Mouse (Mus musculus): ENCODE results near the gene Rtkn2. TPM values are rescaled to one million over a fixed set of nuclear protein-coding genes. Genes with fewer than 3 reads are reported as not detected.

Rtkn2 gene
- polyA plus RNA-seq, 1 experiment from 2014 or later, result 22.4 TPM

DNA sequence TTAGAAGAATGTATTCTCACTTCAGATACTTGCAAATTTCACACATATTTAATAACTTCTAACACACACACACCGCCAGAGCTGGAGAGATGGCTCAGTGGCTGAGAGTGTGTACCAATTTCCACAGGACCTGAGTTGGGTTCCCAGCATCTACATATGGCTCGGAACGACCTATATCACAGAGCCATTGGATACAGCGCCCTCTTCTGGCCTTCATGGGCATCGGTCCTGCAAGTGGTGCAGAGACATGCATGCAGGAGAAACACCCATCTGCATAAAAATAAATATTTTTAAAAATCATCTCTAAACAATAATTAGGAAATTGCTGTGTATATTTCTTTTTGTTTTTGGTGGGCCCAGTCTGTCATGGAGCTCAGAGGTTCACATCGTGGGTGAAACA, 22.1 kb downstream of the Rtkn2 start:
- no peak for DNase-seq (ENCODE audit: extremely low spot score, low spot score)
- H3K27ac ChIP-seq, result no peak overlapping the region
- H3K4me3 ChIP-seq, result no peak overlapping the region
- no peaks in the 10 kb centered on the region for H3K9me3 ChIP-seq
- WGBS, result 93% methylated on average over 6 of the region's 6 CpGs
- H3K4me1 ChIP-seq, result peaks cover 7% of the 10 kb centered on the region
- peaks cover 58% of the 10 kb centered on the region for H3K36me3 ChIP-seq (replicated peaks)
- H3K27me3 ChIP-seq (ENCODE audit: poor library complexity, severe bottlenecking), result no peaks in the 10 kb centered on the region

DNA sequence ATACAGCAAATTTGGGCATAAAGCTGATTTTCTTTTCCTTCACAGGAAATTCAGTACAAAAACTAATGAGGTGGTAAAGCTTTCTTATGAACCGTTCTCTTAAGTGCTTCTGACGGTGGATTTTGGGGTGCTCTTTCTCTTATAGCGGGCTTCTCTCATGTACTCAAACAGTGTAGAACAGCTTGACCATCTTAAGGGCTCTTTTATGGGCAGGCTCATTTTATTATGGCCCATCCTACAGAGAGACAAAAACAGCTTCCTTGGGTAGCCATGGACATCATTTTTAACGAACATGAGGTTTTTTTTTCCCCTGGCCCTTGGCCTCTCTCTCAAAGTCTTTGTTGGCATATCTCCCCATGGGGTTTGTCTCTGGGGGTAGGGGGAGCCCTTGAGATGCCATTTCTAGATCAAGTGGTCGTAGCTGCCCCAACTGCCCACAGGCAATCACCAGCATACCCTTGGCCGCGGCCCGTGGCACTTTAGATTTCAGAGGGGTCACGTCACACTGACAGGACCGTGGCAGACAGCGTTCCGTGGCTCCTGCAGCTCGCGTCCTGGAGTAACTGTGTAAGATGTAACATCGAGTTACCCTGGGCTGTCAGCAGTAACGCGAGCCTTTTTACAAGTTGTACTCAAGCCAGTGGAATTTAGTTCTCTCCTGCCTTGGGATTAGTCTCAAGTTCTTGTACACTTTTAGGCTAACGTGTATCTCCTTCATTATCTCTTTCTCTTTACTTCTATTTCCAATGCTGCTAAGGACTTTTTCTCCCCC, 24.5 kb downstream of the Rtkn2 start:
- Histone ChIP-seq H3K9me3 (no peaks in the 10 kb centered on the region), H3K4me3 (no peak overlapping the region), H3K4me1 (no peaks in the 10 kb centered on the region; the same call in 1 of the 2 replicates), H3K36me3 (replicated peaks) (peaks cover 79% of the 10 kb centered on the region), H3K27ac (no peak overlapping the region), H3K27me3 (ENCODE audit: poor library complexity, severe bottlenecking) (no peaks in the 10 kb centered on the region)
- 89% methylated on average over 18 of the region's 18 CpGs for WGBS
- no peak for DNase-seq (ENCODE audit: extremely low spot score, low spot score)

DNA sequence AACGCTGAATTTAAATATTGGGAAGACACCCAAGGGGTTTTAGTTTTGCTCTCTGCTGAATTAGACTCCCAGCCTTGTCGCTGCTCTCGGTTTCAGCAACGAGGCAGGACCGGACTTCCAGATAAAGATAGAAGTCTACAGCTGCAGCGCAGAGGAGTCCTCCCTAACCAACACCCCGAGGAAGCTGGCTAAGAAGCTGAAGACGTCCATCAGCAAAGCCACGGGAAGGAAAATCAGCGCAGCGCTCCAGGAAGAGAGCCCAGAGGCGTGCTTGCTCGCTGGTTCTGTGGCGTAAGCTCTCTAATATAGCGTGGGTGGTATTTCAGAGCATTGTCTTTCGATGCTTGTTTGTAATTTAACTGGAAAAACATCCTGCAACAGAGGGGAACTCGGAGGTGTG, 26.0 kb downstream of the Rtkn2 start:
- no peaks in the 10 kb centered on the region; the same call in 1 of the 2 replicates for H3K9me3 ChIP-seq
- no peak overlapping the region for H3K27ac ChIP-seq
- DNase-seq (ENCODE audit: extremely low spot score, low spot score), result no peak
- peaks cover 74% of the 10 kb centered on the region for H3K36me3 ChIP-seq (replicated peaks)
- 93% methylated on average over 17 of the region's 17 CpGs for WGBS
- H3K4me3 ChIP-seq, result no peak overlapping the region
- H3K27me3 ChIP-seq (ENCODE audit: poor library complexity, severe bottlenecking), result no peaks in the 10 kb centered on the region
- H3K4me1 ChIP-seq, result no peaks in the 10 kb centered on the region

DNA sequence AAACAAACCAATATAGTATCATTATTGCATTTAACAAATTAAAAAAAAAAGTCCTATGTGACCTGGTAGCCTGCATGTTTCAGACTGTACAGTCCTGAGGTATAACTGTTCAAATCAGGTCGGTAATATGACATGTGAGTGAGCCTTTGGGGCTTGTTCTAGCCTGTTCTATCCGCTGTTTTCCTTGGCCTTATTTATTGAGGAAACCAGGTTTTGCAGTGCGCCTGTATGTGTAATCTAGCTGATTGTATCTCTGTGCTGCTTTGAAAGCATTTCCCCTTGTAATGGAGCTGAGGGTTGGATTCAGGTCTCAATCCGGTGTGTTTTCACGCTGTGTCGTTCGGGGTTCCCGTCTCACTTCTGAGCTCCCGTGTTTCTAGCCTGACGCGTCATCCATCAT, 27.1 kb downstream of the Rtkn2 start:
- WGBS, result 97% methylated on average over 11 of the region's 11 CpGs
- H3K27ac ChIP-seq, result no peak overlapping the region
- H3K9me3 ChIP-seq, result no peaks in the 10 kb centered on the region; the same call in 1 of the 2 replicates
- H3K4me1 ChIP-seq, result no peaks in the 10 kb centered on the region
- no peak overlapping the region for H3K4me3 ChIP-seq
- DNase-seq (ENCODE audit: extremely low spot score, low spot score), result no peak
- no peaks in the 10 kb centered on the region for H3K27me3 ChIP-seq (ENCODE audit: poor library complexity, severe bottlenecking)
- peaks cover 74% of the 10 kb centered on the region for H3K36me3 ChIP-seq (replicated peaks)

DNA sequence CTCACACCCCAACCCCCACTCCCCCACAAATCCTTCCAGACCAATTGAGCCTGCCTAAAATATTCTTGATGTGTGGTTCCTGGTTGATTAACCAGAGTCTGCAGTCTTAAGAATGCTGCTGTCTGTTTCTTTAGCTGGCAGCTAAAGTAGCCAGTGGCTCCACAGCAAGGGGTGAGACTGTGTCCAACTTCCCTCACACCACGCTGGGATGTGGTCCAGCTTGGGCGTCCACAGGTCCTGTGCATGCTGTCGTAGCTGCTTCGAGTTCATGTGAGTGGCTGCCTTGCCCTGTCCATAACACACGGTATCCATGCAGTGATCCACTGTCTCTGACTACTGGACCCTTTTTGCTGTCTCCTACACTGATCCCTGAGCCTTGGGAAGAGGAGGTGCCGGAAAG, 27.7 kb downstream of the Rtkn2 start:
- no peak overlapping the region for H3K27ac ChIP-seq
- peaks cover 76% of the 10 kb centered on the region for H3K36me3 ChIP-seq (replicated peaks)
- DNase-seq (ENCODE audit: extremely low spot score, low spot score), result no peak
- H3K27me3 ChIP-seq (ENCODE audit: poor library complexity, severe bottlenecking), result no peaks in the 10 kb centered on the region
- no peaks in the 10 kb centered on the region for H3K4me1 ChIP-seq
- no peak overlapping the region for H3K4me3 ChIP-seq
- H3K9me3 ChIP-seq, result no peaks in the 10 kb centered on the region; the same call in 1 of the 2 replicates
- WGBS, result 94% methylated on average over 6 of the region's 6 CpGs

DNA sequence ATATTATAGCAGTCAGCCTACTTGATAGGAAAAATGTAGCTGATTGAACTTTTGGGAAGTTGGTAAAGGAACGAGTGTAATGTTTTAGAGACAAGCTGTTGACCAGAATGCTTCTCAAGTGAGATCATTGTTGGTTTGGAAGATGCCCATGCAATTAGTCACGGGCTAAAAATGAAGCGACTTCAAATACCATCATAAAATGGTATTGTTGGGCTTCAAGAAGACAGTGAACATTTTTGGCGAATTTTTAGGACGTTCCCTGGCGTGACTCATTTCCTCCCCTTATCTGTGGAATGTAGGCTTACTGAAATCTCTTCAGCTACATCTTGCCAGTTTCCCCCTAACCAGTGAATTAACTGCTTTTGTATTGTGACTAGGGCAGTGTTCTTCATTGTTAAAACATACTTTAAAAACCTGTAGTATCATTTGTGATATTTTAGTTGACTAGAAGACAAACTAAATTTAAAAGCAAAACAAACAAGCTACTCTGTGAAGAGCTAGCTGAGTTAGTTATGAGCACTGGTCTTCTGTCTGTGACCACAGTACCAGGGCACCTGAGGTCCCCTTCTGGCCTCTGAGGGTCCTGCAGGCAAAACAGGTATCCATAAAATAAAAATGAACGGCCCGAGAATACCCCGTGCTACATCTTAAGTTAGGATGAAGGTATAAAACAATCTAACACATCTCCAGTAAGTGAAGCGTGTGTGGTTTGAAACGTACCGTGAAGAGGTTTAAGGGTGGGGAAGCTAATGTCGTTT, 29.0 kb downstream of the Rtkn2 start:
- no peaks in the 10 kb centered on the region; the same call in 1 of the 2 replicates for H3K9me3 ChIP-seq
- H3K36me3 ChIP-seq (replicated peaks), result peaks cover 79% of the 10 kb centered on the region
- H3K4me1 ChIP-seq, result no peaks in the 10 kb centered on the region
- H3K27ac ChIP-seq, result no peak overlapping the region
- H3K27me3 ChIP-seq (ENCODE audit: poor library complexity, severe bottlenecking), result no peaks in the 10 kb centered on the region
- DNase-seq (ENCODE audit: extremely low spot score, low spot score), result no peak
- WGBS, result 87% methylated on average over 13 of the region's 13 CpGs
- no peak overlapping the region for H3K4me3 ChIP-seq

DNA sequence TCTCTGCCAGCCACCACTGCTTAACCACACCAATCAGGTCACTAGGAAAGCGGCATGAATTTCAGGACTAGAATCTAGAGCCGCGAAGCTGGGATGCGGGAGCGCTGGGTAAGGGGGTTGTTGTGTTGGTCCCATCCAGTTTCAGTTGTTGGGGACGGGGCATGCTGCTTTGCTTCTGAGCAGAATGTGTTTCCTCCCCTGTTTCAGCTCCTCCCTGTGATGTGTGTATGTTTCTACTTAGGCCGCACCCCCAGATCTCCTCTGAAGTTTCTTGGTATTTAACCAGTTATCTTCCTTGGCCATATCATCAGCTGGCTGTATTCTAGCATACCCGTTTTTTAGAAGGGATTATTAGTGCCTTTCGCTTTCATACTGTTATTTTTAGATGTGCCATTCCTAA, 29.9 kb downstream of the Rtkn2 start:
- Histone ChIP-seq H3K4me3 (no peak overlapping the region), H3K4me1 (no peaks in the 10 kb centered on the region), H3K27me3 (ENCODE audit: poor library complexity, severe bottlenecking) (no peaks in the 10 kb centered on the region), H3K27ac (no peak overlapping the region), H3K36me3 (replicated peaks) (peaks cover 83% of the 10 kb centered on the region), H3K9me3 (no peaks in the 10 kb centered on the region; the same call in 1 of the 2 replicates)
- WGBS, result 94% methylated on average over 9 of the region's 9 CpGs
- DNase-seq (ENCODE audit: extremely low spot score, low spot score), result no peak

DNA sequence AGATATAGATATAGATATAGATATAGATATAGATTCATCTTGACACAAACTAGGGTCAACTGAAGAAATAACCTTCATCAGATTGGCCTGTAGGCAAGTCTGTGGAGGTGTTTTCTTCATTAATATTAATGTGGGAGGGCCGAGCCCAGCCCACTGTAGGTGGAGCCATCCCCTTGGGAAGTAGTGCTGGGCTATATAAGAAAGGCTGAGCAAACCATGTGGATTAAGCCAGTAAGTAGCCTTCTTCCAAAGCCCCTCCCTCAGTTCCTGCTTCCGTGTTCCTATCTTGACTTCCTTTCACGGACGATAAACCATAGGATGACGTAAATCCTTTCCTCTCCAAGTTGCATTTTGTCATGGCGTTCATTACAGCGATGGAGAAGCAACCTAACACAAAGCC, 30.5 kb downstream of the Rtkn2 start:
- DNase-seq (ENCODE audit: extremely low spot score, low spot score), result no peak
- 94% methylated on average over 7 of the region's 7 CpGs for WGBS
- Histone ChIP-seq H3K27ac (no peak overlapping the region), H3K36me3 (replicated peaks) (peaks cover 85% of the 10 kb centered on the region), H3K27me3 (ENCODE audit: poor library complexity, severe bottlenecking) (no peaks in the 10 kb centered on the region), H3K9me3 (no peaks in the 10 kb centered on the region; the same call in 1 of the 2 replicates), H3K4me1 (no peaks in the 10 kb centered on the region), H3K4me3 (no peak overlapping the region)

DNA sequence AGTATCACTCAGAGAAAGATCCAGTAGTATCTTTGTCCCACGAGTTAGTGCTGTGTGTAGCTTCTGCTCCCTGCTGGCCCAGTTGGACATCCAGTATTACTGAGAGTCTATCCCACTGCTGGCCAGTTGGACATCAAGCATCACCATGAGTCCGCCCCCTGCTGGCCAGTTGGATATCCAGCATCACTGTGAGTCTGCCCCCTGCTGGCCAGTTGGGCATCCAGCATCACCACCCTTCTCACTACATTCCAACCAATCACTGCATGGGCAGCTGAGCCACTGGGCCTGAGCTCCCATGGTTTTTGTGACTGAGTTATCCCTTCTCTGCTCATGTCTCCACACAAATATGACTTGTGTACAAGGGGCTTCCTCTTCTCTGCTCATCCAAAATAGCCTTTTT, 33.8 kb downstream of the Rtkn2 start:
- DNase-seq (ENCODE audit: extremely low spot score, low spot score), result peak; percentile 19
- H3K27me3 ChIP-seq (ENCODE audit: poor library complexity, severe bottlenecking), result no peaks in the 10 kb centered on the region
- no peaks in the 10 kb centered on the region for H3K4me1 ChIP-seq
- no peak overlapping the region for H3K27ac ChIP-seq
- no peak overlapping the region for H3K4me3 ChIP-seq
- WGBS, result 92% methylated on average over 2 of the region's 2 CpGs
- H3K9me3 ChIP-seq, result no peaks in the 10 kb centered on the region; the same call in 1 of the 2 replicates
- H3K36me3 ChIP-seq (replicated peaks), result peaks cover 82% of the 10 kb centered on the region

DNA sequence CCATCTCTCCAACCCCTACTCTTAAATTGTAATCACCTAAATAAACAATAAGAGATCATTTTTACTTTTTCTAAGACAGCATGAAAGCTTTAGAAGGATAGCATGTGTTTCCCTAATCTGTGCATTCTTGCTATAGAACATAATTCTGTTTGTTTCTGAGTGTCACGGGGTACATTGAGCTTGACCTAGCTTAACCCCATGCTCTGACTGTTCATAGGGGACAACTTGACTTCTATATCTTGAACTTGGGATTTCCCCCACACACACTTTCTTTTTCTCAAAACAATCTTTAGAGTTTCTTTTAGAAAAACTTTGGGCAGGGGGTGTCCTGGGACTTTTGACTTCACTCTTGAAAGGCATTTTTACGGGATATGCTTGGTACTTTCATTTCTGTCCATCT, 41.4 kb downstream of the Rtkn2 start:
- H3K9me3 ChIP-seq, result peaks cover 13% of the 10 kb centered on the region
- DNase-seq (ENCODE audit: extremely low spot score, low spot score), result no peak
- H3K4me1 ChIP-seq, result peaks cover 3% of the 10 kb centered on the region; the same call in 1 of the 2 replicates
- 96% methylated on average over 2 of the region's 2 CpGs for WGBS
- no peak overlapping the region for H3K4me3 ChIP-seq
- no peak overlapping the region for H3K27ac ChIP-seq
- no peaks in the 10 kb centered on the region for H3K27me3 ChIP-seq (ENCODE audit: poor library complexity, severe bottlenecking)
- peaks cover 89% of the 10 kb centered on the region for H3K36me3 ChIP-seq (replicated peaks)

DNA sequence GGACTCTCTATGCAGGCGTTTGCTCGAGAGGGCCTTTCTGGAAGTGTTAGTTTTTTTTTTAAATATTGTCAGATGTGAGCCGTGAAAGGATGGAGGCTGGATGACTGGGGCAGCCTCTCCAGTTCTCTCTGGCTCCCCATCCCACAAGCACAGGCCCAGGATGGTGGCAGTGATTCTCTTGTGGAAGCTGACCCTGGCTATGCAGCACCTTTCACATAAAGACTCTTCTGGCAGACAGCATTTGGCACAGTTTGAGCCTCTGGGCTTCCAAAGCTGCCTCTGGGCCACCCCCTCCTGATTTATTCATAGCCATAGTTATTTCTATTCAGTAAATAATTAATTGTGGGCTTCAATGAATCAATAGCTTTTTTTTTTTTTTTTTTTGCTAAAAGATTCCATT, 46.3 kb downstream of the Rtkn2 start:
- WGBS, result 92% methylated on average over 3 of the region's 3 CpGs
- peaks cover 86% of the 10 kb centered on the region for H3K36me3 ChIP-seq (replicated peaks)
- H3K4me3 ChIP-seq, result no peak overlapping the region
- peaks cover 12% of the 10 kb centered on the region for H3K4me1 ChIP-seq
- no peak for DNase-seq (ENCODE audit: extremely low spot score, low spot score)
- no peak overlapping the region for H3K27ac ChIP-seq
- no peaks in the 10 kb centered on the region for H3K9me3 ChIP-seq
- no peaks in the 10 kb centered on the region for H3K27me3 ChIP-seq (ENCODE audit: poor library complexity, severe bottlenecking)

DNA sequence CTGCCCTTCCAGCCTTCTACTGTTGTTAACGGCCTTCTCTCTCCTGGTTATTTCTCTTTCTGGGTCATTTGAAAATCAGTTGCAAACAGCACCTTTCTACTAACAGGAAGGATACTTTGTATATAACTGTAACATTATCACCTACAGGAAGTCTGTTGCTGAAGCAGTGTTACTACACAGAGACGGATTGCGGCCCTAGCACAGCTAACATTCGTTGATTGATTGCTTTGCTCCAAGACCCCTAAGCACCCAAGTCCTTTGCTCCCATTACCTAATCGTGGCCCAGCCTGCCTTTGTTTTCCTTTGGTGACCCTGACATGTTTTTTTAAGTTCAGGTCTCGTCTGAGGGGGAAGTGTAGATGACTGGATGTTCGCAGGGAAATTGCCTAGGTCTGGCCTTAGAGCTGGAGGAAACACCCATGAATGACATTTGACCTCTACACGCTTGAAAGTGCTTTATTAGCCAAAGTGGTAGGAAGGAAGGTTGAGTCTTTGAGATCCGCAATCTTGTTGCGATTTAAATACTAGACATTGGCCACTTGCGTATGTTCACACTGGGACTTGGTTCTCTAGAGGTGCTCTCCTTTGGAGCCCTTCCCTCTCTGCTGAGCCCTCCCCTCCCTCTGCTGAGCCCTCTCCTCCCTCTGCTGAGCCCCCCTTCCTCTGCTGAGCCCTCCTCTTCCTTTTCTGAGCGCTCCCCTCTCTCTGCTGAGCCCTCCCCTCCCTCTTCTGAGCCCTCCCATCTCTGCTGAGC, 49.1 kb downstream of the Rtkn2 start:
- H3K36me3 ChIP-seq (replicated peaks), result peaks cover 85% of the 10 kb centered on the region
- no peaks in the 10 kb centered on the region for H3K9me3 ChIP-seq
- WGBS, result 67% methylated on average over 12 of the region's 12 CpGs
- H3K4me3 ChIP-seq, result no peak overlapping the region
- 0 out of 2 replicates have a peak overlapping the region, but pooled peaks have one; percentile 25 for H3K27ac ChIP-seq
- no peaks in the 10 kb centered on the region for H3K27me3 ChIP-seq (ENCODE audit: poor library complexity, severe bottlenecking)
- no peak for DNase-seq (ENCODE audit: extremely low spot score, low spot score)
- peaks cover 12% of the 10 kb centered on the region for H3K4me1 ChIP-seq

Data from forebrain, embryonic 10.5 days (tissue).